ENCODE assay signal across 30 mouse cellular contexts in genomic region chr1:80192837-80193236, GRCm38 (mm10). TPM values are rescaled to one million over a fixed set of nuclear protein-coding genes. Genes with fewer than 3 reads are reported as not detected.
"Had no signal": no experiment of that assay in that cellular context is flagged by ENCODE, and none has a peak within 500 bp of the region (broad histone marks: within the 10 kb centered on the region; RNA-seq: fewer than 3 reads in every experiment).

No protein-coding gene starts in this region.

- H3K4me3 ChIP-seq: gastrocnemius, adult 2 months; heart, adult 2 months; heart, embryonic 10.5 days; heart, embryonic 15.5 days; hindbrain, embryonic 10.5 days; hindbrain, embryonic 12.5 days; intestine, embryonic 15.5 days; layer of hippocampus, adult 2 months; left cerebral cortex, adult 2 months; limb, embryonic 10.5 days; limb, embryonic 12.5 days; liver, embryonic 13.5 days; liver, embryonic 15.5 days had no signal

- H3K4me1 ChIP-seq: hindbrain, embryonic 10.5 days; hindbrain, embryonic 12.5 days; intestine, embryonic 15.5 days; limb, embryonic 10.5 days; limb, embryonic 12.5 days; liver, embryonic 13.5 days; liver, embryonic 15.5 days had no signal

- H3K27ac ChIP-seq: gastrocnemius, adult 2 months; heart, adult 2 months; heart, embryonic 10.5 days; heart, embryonic 15.5 days; hindbrain, embryonic 10.5 days; hindbrain, embryonic 12.5 days; hindbrain, embryonic 14.5 days; intestine, embryonic 15.5 days; layer of hippocampus, adult 2 months; left cerebral cortex, adult 2 months; limb, embryonic 10.5 days; limb, embryonic 12.5 days; liver, embryonic 13.5 days; liver, embryonic 15.5 days had no signal

- H3K9ac ChIP-seq: heart, embryonic 15.5 days; hindbrain, embryonic 12.5 days; hindbrain, embryonic 14.5 days; intestine, embryonic 15.5 days; limb, embryonic 12.5 days; liver, embryonic 13.5 days; liver, embryonic 15.5 days; liver, postnatal 0 days had no signal

- H3K9me3 ChIP-seq: heart, embryonic 10.5 days; heart, embryonic 15.5 days; hindbrain, embryonic 10.5 days; hindbrain, embryonic 12.5 days; intestine, embryonic 15.5 days; limb, embryonic 10.5 days; limb, embryonic 12.5 days; liver, embryonic 13.5 days; liver, embryonic 15.5 days had no signal

- H3K27me3 ChIP-seq: heart, embryonic 15.5 days; hindbrain, embryonic 12.5 days; intestine, embryonic 15.5 days; limb, embryonic 12.5 days; liver, embryonic 13.5 days; liver, embryonic 15.5 days had no signal

- DNase-seq: gastrocnemius, adult 2 months; gastrocnemius, postnatal 10 days; gastrocnemius, postnatal 25 days; heart, postnatal 14 days; kidney, adult 18-20 months; kidney, adult 8-10 months; kidney, postnatal 10 days; kidney, postnatal 25 days; kidney, postnatal 4 days; liver; liver, embryonic 13.5 days; liver, postnatal 0 days had no signal

- ATAC-seq: hindbrain, embryonic 16.5 days; inflammation-experienced regulatory T-cells, adult 6 months; intestine, embryonic 15.5 days; intestine, postnatal 0 days; liver, postnatal 0 days had no signal

- H3K4me2 ChIP-seq: heart, embryonic 15.5 days; hindbrain, embryonic 12.5 days; hindbrain, embryonic 14.5 days; intestine, embryonic 15.5 days; limb, embryonic 12.5 days; liver, embryonic 11.5 days; liver, embryonic 13.5 days; liver, embryonic 15.5 days had no signal

- H3K36me3 ChIP-seq: heart, embryonic 10.5 days; heart, embryonic 15.5 days; hindbrain, embryonic 10.5 days; hindbrain, embryonic 12.5 days; intestine, embryonic 15.5 days; limb, embryonic 10.5 days; limb, embryonic 12.5 days; liver, embryonic 13.5 days; liver, embryonic 15.5 days had no signal

RNA-seq across cellular contexts. Expression of gene Fam124b, which starts 25.4 kb away (rescaled TPM):
- total RNA-seq: granulocyte monocyte progenitor cell, adult 5-6 weeks had no signal
- polyA plus RNA-seq: frontal cortex, adult 2 months; liver, embryonic 11.5 days; liver, embryonic 13.5 days; liver, embryonic 15.5 days; liver, postnatal 0 days had no signal
